Mouse (Mus musculus) brown adipose tissue, adult 24 weeks (tissue): ENCODE measurements around the gene Ier2. TPM values are rescaled to one million over a fixed set of nuclear protein-coding genes. Genes with fewer than 3 reads are reported as not detected.

Experiments used
- H3K27ac ChIP-seq: fragments of 200-500 bp; replicated peaks from 2 replicates; pipeline ENCODE4 v1.5.1; 2012; ENCODE audit warnings: low read depth, mild to moderate bottlenecking, low read length
- H3K4me1 ChIP-seq: fragments of 200-500 bp; 2 replicates; pipeline ENCODE4 v1.6.1; 2012; ENCODE audit warnings: low read length, mixed read lengths; ENCODE audit not compliant: control insufficient read depth, insufficient read depth, insufficient read length
- H3K4me3 ChIP-seq: fragments of 200-500 bp; 2 replicates; pipeline ENCODE4 v1.5.1; 2012; ENCODE audit warnings: low read depth, mild to moderate bottlenecking, low read length, moderate library complexity; ENCODE audit not compliant: insufficient read depth
- polyA plus RNA-seq: library from polyadenylated mRNA; stranded (reverse); fragments of >200 nt; gene quantifications from 2 replicates; pipeline ENCODE4 v1.2.4, GENCODE M21; 2012; ENCODE audit not compliant: missing spikeins, insufficient read depth, insufficient read length

Ier2 gene
- polyA plus RNA-seq, 1 experiment: 62.3 TPM

DNA sequence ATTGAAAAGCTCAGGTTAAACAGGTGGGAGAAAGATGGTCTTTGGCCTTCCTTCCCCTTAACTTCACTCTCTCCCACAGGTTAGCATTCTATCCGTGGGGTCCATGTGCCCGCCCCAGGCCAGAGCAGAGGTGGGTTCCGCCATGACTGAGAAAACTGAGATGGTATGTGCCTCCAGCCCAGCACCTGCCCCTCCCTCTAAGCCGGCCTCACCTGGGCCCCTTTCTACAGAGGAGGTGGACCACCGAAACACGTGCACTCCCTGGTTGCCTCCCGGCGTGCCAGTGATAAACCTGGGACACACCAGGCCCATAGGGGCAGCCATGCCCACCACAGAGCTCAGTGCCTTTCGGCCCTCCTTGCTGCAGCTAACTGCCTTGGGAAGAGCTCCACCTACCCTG lies 39.9 kb upstream of the Ier2 start:
- peak overlapping the region; percentile 70 for H3K4me3 ChIP-seq
- H3K27ac ChIP-seq: peak overlapping the region; percentile 96
- H3K4me1 ChIP-seq: peaks cover 24% of the 10 kb centered on the region

DNA sequence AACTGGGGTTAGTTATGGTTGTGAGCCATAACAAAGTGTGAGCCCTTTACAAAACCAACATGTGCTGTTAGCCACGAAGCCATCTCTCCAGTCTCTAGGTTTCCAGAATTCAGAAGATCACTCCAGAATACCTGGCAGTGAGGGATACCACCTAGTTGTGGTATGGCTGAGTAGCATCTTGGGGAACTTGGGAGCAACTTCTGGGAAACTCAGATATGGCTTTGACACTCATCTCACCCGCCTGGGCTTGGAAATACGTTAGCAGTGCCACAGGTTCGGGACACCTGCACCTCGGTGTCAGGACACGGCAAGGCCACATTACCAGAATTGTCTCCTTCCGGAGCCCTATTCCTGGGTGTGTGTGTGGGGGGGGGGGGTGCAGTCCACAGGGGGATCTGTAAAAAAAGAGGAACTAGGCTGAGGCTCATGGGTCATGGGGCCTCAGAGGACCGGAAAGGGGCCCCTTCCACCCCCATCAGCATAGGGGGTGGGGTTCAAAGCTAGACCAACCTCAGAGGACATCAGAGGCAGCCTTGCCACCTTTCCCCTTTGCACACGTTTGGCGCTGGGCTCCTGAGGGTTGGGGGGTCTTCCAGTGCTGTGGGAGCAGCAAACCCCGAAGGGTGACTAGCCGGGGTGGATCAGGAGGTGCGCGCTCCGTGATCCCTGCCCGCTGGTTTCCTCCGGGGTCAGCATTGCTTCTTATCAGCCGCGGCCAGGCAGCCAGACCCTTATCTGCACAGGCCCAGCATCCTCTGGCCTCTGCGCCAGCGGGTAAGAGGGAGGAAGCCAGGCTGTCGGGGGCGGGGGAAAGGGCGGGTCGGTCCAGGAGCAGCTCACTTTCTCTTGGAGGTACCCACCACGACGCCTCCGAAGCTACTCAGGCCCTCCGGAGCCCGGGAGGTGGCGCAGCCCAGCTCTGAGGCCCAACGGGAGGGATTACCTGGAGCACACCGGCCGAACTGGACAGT lies 38.6 kb upstream of the Ier2 start, which contains the start of gene Lyl1:
Gene Lyl1, plus strand, starts transcription at position 517 of the 971 bp plus-strand sequence.
- Histone ChIP-seq H3K4me3 (peak within 1 kb of the TSS; percentile 70), H3K27ac (peak within 1 kb of the TSS; percentile 96), H3K4me1 (peaks cover 20% of the 10 kb centered on the region)

DNA sequence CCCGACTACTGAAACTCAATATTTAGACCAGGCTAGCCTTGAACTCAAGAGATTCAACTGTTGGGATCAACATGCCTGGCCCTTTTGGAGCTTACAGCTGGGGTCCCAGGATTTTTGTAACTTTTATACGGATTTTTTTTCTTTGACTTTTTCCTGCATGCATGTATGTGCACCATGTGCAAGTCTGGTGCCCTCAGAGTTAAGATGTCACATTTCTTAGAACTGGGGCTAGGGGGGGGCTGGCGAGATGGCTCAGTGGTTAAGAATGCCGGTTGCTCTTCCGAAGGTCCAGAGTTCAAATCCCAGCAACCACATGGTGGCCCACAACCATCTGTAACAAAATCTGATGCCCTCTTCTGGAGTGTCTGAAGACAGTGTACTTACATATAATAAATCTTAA lies 37.9 kb upstream of the Ier2 start:
- peaks cover 20% of the 10 kb centered on the region for H3K4me1 ChIP-seq
- peak overlapping the region; percentile 73 for H3K27ac ChIP-seq
- no peak overlapping the region for H3K4me3 ChIP-seq

DNA sequence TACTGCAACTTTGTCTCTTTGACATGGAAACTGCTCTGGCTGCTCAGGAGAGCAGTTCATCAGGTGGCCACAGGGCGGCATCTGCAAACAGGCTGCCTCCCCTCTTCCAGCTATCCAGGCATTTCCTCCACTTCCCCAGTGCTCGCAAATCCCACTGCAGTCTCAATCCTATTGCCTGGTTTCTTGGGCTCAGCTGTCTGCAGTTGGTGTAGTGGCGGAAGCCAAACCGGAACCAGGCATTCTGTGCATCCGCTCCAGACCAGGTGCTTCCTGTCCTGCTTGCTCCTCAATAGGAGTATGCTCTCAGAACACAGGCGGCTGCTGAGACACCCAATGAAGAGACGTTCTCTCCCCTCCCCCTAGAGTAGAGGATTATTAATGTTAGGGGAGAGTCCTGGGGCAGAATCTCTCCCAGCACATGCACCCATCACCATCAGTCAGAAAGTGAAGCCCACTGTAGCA lies 37.2 kb upstream of the Ier2 start:
- peak overlapping the region; percentile 55; the same call in 1 of the 2 replicates for H3K4me3 ChIP-seq
- H3K4me1 ChIP-seq: peaks cover 17% of the 10 kb centered on the region
- H3K27ac ChIP-seq: peak overlapping the region; percentile 80

DNA sequence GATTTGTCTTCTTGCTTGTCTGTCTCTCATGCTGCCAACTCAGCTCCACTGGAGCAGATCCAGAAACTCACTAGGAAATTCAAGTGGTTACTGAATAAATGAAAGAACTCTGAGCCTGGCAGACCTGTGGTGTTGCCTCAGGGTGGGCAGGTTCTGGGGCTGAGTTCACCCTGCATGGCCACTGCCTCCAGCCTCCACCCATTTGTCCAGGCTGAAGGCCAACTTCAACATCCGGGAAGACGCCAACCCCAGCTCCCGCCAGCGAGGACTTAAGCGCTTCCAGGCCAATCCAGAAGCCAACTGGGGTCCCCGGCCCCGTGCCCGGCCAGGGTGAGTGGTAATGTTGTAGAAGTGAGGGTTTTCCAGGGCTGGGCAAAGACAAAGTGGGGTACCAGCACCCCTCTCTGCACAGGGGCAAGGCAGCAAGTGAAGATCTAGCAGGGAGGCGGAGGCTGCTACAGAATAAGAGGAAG lies 36.3 kb upstream of the Ier2 start:
- peak overlapping the region; percentile 55 for H3K4me3 ChIP-seq
- H3K27ac ChIP-seq: peak overlapping the region; percentile 80
- peaks cover 14% of the 10 kb centered on the region for H3K4me1 ChIP-seq

DNA sequence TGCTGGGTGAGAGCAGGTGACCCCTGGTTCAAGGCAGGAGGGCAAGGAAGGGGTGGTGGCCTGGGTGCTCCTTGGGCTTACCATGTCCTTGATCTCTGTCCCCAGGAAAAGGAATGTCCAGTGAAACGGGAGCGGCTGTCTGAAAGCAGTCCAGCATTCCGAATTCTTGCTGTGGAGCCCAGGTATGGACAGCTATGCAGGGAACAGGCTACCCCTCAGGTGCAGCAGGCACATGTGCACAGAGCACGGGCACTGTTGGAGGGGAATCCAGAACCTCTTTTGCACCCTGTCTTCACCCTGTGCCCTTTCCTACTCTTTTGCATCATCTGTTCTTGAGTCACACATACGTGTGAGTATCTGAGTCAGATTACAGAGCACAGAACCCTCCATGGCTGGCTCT lies 35.6 kb upstream of the Ier2 start:
- Histone ChIP-seq H3K4me3 (no peak overlapping the region), H3K27ac (peak overlapping the region; percentile 41; the same call in 1 of the 2 replicates), H3K4me1 (peaks cover 9% of the 10 kb centered on the region)

DNA sequence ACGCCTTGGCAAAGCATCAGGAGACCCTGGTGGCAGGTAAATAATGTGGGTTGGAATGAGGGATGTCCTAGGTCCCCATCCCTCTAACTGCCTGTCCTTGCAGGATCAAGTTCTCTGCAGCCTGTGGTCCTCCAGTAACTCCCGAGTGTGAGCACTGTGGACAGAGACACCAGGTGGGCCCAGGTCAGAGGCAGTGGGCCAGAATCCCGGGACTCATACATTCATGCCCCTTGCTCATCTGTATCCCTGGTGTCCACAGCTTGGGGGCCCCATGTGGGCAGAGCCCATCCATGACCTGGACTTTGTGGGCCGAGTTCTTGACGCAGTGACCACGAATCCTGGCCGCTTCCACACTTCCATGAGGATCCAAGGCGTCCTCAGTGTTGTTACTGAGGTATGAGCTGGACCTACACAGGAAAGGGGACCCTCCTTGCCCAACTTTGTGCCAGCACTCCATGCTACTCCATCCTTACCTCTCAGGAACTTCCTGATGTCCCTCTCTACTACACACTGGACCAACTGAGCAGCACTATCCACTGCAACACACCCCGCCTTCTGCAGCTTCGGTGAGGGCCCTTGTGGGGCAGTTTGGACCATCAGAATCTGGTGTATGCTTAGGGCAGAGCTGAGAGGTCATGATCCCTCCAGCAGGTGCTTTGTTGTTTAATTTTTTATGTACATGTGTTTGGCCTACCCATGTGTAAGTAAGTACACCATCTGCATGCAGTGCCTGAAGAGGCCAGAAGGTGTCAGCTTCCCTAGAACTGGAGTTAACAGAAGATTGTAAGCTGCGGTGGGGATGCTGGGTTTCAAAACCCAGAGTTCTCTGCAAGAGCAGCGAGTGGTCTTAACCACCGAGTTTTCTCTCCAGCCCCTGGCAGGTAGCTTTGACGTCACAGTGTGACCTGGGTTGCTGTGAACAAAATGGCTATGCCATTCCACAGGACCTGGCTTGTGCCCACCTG lies 34.8 kb upstream of the Ier2 start:
- Histone ChIP-seq H3K27ac (no peak overlapping the region), H3K4me1 (0 out of 2 replicates have a peak, but pooled peaks cover 5% of the 10 kb centered on the region), H3K4me3 (no peak overlapping the region)

DNA sequence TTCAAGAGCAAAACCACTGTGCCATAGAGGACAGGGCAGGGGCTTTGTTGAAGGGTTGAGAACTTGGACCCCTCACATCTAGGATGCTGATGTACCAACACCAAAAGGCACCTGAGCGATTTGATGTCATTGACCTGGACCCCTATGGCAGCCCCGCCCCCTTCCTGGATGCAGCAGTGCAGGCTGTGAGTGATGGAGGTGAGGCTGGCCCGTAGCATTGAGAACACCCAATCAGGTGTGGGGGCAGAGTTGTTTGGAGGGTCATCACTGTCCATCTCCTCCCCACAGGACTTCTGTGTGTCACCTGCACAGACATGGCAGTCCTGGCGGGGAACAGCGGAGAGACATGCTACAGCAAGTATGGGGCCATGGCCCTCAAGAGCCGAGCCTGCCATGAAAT lies 32.5 kb upstream of the Ier2 start:
- Histone ChIP-seq H3K27ac (no peak overlapping the region), H3K4me3 (no peak overlapping the region), H3K4me1 (0 out of 2 replicates have a peak, but pooled peaks cover under 1% of the 10 kb centered on the region)

DNA sequence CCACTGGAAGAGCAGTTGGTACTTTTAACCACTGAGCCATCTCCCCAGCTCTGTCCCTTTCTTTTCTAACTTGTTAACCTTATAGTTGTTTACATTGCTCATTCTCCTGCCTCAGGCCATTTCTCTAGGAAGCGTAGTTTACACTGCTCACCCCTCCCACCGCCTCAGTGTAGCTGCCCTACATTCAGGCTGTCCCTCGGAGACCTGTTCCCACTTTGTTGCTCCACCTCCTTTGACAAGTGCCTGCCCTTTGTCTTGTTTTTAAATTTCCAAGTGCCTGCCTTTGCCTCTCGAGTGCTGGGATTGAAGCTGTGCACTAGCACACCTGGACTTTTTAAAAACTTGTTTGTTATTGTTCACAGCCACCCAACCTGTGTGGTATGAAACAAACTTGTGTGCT lies 30.7 kb upstream of the Ier2 start:
- H3K27ac ChIP-seq: no peak overlapping the region
- no peak overlapping the region for H3K4me3 ChIP-seq
- H3K4me1 ChIP-seq: no peaks in the 10 kb centered on the region

DNA sequence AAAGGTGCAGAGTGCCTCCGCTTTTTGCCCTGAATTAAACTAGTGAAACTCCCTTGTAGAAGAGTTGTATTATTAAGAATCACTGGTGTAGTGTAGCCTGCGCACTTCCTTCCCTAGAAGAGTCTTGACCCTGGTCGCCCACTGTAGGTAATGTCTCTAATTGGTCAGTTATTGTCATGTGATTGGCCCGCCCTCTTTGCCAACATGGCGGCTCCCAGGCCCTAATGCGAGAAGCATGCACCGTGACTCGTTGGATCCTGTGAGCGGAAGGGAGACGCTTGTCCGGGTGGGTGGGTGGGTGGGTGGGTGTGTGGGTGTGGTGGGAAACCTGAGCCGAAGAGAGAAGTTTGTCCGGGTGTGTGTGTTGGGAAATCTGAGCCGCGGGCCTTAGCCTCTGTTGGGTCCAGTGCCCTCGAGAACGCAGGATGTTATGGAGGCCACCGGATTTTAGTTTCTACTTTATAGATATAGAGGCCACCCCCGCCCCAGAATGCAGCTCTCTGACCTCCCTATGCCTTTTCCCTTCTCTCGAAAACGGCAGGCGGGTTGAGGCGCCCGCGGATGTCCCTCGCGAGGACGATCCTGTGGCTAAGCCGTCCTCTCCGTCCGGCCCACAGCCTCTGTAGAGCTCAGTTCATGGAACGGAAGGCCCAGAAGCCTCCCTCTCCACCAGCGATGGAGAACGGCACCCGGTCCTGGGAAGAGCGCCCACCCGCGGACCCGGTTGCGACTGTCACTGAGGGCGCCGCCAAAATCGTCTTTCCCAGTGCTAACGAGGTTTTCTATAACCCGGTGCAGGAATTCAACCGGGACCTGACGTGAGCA lies 26.7 kb upstream of the Ier2 start:
- H3K27ac ChIP-seq: no peak overlapping the region
- peaks cover 15% of the 10 kb centered on the region for H3K4me1 ChIP-seq
- H3K4me3 ChIP-seq: peak overlapping the region; percentile 67

DNA sequence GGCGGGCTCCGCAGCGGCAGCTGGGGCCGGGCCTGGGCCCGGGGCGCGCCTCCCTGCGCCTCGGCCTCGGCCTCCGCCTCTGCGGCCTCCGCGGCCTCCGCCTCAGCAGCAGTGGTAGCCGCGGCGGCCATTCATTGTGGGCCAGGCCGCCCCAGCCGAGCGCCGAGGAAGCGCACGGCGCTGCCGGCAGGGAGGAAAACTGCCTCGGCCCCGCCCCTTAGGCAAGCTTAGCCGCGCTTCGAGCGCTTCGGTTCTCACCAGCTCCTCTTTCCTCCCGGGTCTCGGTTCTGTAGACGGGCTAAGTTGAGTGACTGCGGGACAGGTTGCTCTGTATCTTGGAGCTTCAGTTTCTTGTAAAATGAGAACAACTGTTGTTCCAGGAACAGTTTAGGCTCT lies 25.1 kb upstream of the Ier2 start, which contains the start of gene Nacc1:
Gene Nacc1, minus strand, starts transcription at position 158 of the 396 bp plus-strand sequence.
- Histone ChIP-seq H3K27ac (peak within 1 kb of the TSS; percentile 79), H3K4me3 (peak within 1 kb of the TSS; percentile 99), H3K4me1 (peaks cover 15% of the 10 kb centered on the region)

DNA sequence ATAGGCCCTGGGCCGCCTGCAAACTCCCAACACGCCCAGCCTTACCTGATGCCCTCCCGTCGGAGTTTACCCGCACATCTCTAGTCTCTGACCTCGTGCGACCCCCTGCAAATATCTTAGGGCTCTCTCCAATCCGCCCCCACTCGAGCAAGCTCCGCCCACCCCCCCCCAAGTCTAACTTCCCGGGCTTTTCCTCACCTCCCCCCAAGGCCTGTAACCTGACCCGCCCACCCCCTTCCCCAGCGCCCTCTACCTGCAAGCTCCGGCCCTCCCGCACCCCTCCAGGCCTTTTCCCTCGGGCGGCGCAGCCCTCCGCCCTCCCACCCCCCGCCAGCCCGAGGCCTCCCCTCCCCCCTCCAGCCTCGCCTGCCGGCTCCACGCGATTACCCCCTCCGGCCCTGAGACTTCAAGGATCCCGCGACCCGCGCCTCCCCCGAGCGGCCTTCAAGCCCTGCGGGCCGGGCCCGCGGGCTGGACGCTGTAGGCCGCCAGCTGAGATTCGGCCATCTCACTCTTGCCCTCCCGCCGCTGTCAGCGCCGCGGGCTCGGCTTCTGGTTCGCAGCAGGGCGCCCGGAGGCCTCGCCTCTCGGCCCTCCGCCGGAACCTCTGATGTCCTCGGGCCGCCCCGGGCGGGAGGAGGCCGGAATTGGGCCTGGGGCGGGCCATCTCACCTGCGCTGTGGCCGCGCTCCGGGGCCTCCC lies 24.5 kb upstream of the Ier2 start:
- Histone ChIP-seq H3K4me1 (peaks cover 15% of the 10 kb centered on the region), H3K27ac (peak overlapping the region; percentile 71; the same call in 1 of the 2 replicates), H3K4me3 (peak overlapping the region; percentile 99)

DNA sequence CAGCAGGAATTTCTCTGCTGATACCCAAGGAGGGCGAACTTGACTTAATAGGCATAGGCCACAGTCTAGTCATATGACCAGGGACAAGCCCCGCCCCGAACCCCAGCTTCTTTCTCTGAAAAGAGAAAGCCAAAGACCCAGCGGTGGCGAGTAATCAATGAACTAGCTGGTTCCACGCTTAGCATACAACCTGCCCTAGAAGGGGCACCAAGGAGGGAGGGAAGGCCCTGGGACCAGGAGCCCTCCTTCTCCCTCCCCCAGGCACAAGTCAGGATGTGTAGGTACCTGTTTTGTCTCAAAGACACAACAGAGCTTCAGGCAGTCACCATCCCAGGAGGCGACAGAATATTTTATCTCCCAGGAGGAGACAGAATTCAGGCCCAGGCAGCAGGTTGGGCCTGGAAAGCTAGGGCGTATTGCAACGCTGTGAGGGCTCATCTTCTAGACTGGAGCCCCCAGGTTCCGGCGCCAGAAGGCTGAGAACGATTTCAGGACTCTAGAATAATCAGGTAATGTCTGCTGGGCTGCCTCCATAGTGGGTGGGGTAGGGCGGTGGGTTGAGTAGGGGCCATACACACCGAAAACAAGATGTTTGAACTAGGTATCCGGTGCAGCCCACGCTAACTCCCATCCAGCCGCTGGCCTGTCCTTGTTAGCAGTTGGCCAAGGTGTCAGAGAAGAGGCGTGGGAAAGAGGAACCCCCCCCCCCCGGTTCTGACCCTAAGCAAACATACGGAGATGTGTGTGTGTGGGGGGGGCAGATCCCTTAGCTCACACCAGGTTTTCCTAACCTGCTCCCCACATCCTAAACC lies 23.7 kb upstream of the Ier2 start, which contains the start of gene Trmt1:
Gene Trmt1, plus strand, starts transcription at position 117 of the 812 bp plus-strand sequence.
- H3K27ac ChIP-seq: no peak within 1 kb of the TSS
- H3K4me3 ChIP-seq: peak within 1 kb of the TSS; percentile 67
- peaks cover 15% of the 10 kb centered on the region for H3K4me1 ChIP-seq
